Mouse (Mus musculus) bone marrow, adult 2 months (tissue): ENCODE measurements at regions not wholly inside any gene's neighbourhood (a gene's known extent, or its start where the extent isn't known, plus 50 kb on each side); places are given as distances from the start of the nearest gene placed in this dataset.
A peak's percentile ranks its signal among the peaks of the same experiment; 100 is the strongest.

Experiments used
- H3K27ac ChIP-seq: fragments of 200-500 bp; 2 replicates; pipeline ENCODE4 v1.5.1; 2012; ENCODE audit warnings: low read depth, mild to moderate bottlenecking, control low read depth, inconsistent platforms, low read length; ENCODE audit not compliant: control insufficient read depth, poor library complexity, insufficient read depth
- H3K4me1 ChIP-seq: fragments of 200-500 bp; 2 replicates; pipeline ENCODE4 v1.6.1; 2011; ENCODE audit warnings: low read length; ENCODE audit not compliant: control insufficient read depth, insufficient read depth
- H3K4me3 ChIP-seq: fragments of 200-500 bp; replicated peaks from 2 replicates; pipeline ENCODE3; 2011; ENCODE audit warnings: mild to moderate bottlenecking, low read depth, low read length, control low read depth; ENCODE audit not compliant: control insufficient read depth
- CTCF ChIP-seq: fragments of 200-500 bp; IDR thresholded peaks from 2 replicates; pipeline ENCODE4 v1.5.1; 2011; ENCODE audit warnings: low read length, control low read depth; ENCODE audit not compliant: control insufficient read depth, insufficient read depth
- POLR2A ChIP-seq: fragments of 200-500 bp; IDR thresholded peaks from 2 replicates; pipeline ENCODE4 v1.6.1; 2011; ENCODE audit warnings: low read depth, mild to moderate bottlenecking, control low read depth, low read length, borderline replicate concordance; ENCODE audit not compliant: control insufficient read depth
- WGBS: fragments of 180-500 bp; shearing (Covaris S2); methylation state at CpG from one replicate; pipeline ENCODE4 v1.1.7; 2018; 5-methylcytosine and 5-hydroxymethylcytosine counted together

- no peak overlapping the region for H3K27ac ChIP-seq
- H3K4me1 ChIP-seq, result no peaks in the 10 kb centered on the region; the same call in 1 of the 2 replicates
- H3K4me3 ChIP-seq, result no peak overlapping the region
- 86% methylated on average over 9 of the region's 9 CpGs for whole genome bisulfite sequencing
- TF ChIP-seq POLR2A (no peak), CTCF (no peak)
Observed at GRCm38 (mm10) chr5:74121861-74122630, 53.8 kb upstream of the Usp46 start.

- H3K27ac ChIP-seq, result no peak overlapping the region
- peak overlapping the region; percentile 71 for H3K4me3 ChIP-seq
- WGBS, result 51% methylated on average over 32 of the region's 32 CpGs
- TF ChIP-seq CTCF (no peak), POLR2A (no peak)
- no peaks in the 10 kb centered on the region; the same call in 1 of the 2 replicates for H3K4me1 ChIP-seq
Observed at GRCm38 (mm10) chr5:74126015-74126896, 58.0 kb upstream of the Usp46 start.

- WGBS, result 86% methylated on average over 6 of the region's 6 CpGs
- Histone ChIP-seq H3K4me1 (no peaks in the 10 kb centered on the region; the same call in 1 of the 2 replicates), H3K4me3 (no peak overlapping the region), H3K27ac (no peak overlapping the region)
- TF ChIP-seq POLR2A (no peak), CTCF (no peak)
Observed at GRCm38 (mm10) chr5:74127518-74127917, 59.3 kb upstream of the Usp46 start.

- H3K27ac ChIP-seq, result no peak overlapping the region
- TF ChIP-seq POLR2A (no peak), CTCF (no peak)
- H3K4me1 ChIP-seq, result no peaks in the 10 kb centered on the region
- no peak overlapping the region for H3K4me3 ChIP-seq
Observed at GRCm38 (mm10) chr5:74129636-74130035, 61.4 kb upstream of the Usp46 start.

GRCm38 (mm10) chr5:74132671-74133070 is 62.4 kb upstream of the Rasl11b start:
- Histone ChIP-seq H3K27ac (no peak overlapping the region), H3K4me3 (no peak overlapping the region), H3K4me1 (no peaks in the 10 kb centered on the region)
- TF ChIP-seq POLR2A, result no peak
- TF ChIP-seq CTCF, result no peak
- 74% methylated on average over 8 of the region's 8 CpGs for WGBS

- 69% methylated on average over 5 of the region's 5 CpGs for WGBS
- Histone ChIP-seq H3K4me3 (no peak overlapping the region), H3K4me1 (no peaks in the 10 kb centered on the region), H3K27ac (no peak overlapping the region)
- TF ChIP-seq CTCF (no peak), POLR2A (no peak)
Observed at GRCm38 (mm10) chr5:74136377-74136776, 58.7 kb upstream of the Rasl11b start.

GRCm38 (mm10) chr5:74136868-74137439 is 58.1 kb upstream of the Rasl11b start:
- no peaks in the 10 kb centered on the region for H3K4me1 ChIP-seq
- TF ChIP-seq CTCF (no peak), POLR2A (no peak)

GRCm38 (mm10) chr5:74143994-74144393 is 51.1 kb upstream of the Rasl11b start:
- H3K27ac ChIP-seq, result no peak overlapping the region
- H3K4me3 ChIP-seq, result no peak overlapping the region
- TF ChIP-seq POLR2A (no peak), CTCF (no peak)
- 75% methylated on average over 4 of the region's 4 CpGs for WGBS
- H3K4me1 ChIP-seq, result no peaks in the 10 kb centered on the region

More at GRCm38 (mm10) chr5:74136868-74137439, 58.1 kb upstream of the Rasl11b start:
- no peak overlapping the region for H3K4me3 ChIP-seq
- no peak overlapping the region for H3K27ac ChIP-seq
- 69% methylated on average over 5 of the region's 5 CpGs for WGBS

GRCm38 (mm10) chr5:74144765-74145164 is 50.3 kb upstream of the Rasl11b start:
- no peak overlapping the region for H3K27ac ChIP-seq
- TF ChIP-seq POLR2A, result no peak
- TF ChIP-seq CTCF, result no peak
- H3K4me1 ChIP-seq, result no peaks in the 10 kb centered on the region
- H3K4me3 ChIP-seq, result no peak overlapping the region
- 82% methylated on average over 5 of the region's 5 CpGs for WGBS
